Mouse (Mus musculus): ENCODE data around the gene Rnf40.

Rnf40 gene

DNA sequence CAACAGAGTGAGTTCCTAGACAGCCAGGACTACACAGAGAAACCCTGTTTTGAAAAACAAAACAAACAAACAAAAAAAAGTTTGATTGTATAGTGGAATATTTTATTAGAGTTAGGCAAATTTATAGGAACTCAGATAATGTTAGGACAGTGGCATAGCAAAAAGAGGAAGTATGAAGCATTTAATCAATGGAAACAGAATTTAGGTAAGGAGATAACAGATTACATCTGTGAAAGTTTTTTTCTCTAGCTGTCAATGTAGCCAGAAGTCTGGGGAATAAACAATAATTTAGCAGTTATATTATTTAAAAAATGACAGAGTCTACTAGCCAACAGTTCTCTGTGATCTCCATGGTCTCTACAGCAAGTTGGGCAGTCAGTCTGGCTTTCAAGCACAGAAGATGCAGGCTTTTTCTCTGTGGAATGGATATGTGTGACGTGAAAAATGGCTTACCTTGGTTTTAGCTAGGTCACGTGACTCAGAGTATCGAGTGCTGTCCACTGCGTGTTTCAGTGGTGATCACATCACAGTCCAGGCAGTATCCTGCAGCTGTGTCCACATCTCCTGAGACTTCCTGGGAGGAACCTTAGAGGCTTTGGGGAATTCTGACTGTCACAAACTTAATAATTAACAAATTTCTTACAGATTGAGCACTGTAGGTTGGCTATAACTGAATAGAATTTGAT lies 60.1 kb downstream of the Rnf40 start:
- no peak for DNase-seq (ENCODE audit: extremely low read depth, low read depth)

DNA sequence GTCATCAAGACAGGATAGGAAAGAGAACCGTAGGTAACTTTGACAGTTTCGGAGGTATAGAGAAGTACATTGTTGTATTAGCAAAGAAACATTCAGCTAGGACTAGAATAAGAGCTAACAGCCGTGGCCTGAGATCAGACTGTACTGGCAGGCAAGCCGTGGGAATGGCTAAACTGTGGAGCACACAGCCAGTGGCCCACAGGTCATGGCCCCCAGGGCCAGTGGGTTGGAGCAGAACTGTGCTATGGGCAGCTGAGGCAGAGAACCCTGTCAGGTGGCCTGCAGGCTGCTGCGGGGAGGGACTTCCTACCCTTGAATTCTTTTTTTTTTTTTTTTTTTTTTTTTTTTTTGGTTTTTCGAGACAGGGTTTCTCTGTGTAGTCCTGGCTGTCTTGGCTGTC lies 60.6 kb downstream of the Rnf40 start:
- no peak for DNase-seq (ENCODE audit: extremely low read depth, low read depth)

DNA sequence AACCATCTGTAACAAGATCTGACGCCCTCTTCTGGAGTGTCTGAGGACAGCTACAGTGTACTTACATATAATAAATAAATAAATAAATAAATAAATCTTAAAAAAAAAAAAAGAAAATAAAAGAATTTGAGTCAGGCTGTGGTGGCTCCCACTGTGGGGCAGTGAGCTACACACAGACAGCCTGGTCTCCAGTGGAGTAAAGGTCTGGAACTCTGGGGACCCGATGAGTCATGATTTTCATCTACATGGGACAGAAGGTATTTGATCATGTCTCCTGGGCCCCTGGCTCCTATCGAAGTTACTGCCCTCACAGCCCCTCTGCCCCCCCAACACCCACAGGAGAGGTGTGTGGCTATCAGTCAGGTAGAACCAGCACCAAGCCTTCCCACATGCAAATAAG lies 63.1 kb downstream of the Rnf40 start:
- no peak for DNase-seq (ENCODE audit: extremely low read depth, low read depth)

DNA sequence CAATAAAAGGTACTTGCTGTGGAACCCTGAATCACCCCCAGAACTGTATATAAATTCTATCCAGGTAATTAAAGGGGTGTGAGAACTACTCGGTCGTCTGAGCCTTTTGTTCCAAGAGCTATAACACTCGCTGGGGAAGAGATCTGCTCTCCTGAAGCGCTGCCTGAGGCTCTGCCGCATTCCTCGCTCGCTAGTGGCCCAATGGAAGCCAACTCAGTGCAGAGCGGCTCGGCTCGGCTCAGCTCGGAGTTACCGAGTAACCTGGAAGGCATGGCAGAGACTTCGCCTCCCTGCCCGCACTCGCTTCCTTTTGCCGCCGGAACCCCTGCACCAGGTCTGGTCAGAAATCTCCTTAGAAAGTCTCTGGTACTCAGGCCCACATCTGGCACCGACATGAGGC lies 63.5 kb downstream of the Rnf40 start:
- DNase-seq (ENCODE audit: extremely low read depth, low read depth) = no peak

DNA sequence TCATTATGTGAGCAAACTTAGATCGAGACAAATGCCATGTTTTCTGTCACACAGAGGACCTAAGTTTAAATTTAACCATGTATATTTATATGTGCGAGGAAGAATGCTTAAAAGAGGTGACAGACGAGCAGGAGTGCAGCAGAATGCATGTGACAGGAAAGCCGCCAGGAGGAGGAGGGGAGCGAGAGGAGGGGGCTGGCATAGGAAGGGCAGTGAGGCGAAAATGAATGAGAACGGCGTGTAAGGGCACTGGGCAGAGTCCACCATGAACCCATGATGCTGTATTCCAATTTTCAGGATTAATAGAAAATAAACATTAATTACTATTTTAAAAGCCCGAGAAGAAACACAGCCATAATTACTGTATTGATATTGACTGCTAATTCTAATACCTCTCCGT lies 65.8 kb downstream of the Rnf40 start:
- no peak for DNase-seq (ENCODE audit: extremely low read depth, low read depth)
